Mouse (Mus musculus): ENCODE results near the gene Rbl1. TPM values are rescaled to one million over a fixed set of nuclear protein-coding genes. Genes with fewer than 3 reads are reported as not detected.
"Not testable (repeated sequence)": the region's sequence is repeated elsewhere in the genome, so short reads cannot be mapped to it uniquely, and the experiment has no call there.

The Rbl1 gene
- polyA plus RNA-seq (2012; rRNA removed): 20.9 and 25.1 TPM in 2 replicates

DNA sequence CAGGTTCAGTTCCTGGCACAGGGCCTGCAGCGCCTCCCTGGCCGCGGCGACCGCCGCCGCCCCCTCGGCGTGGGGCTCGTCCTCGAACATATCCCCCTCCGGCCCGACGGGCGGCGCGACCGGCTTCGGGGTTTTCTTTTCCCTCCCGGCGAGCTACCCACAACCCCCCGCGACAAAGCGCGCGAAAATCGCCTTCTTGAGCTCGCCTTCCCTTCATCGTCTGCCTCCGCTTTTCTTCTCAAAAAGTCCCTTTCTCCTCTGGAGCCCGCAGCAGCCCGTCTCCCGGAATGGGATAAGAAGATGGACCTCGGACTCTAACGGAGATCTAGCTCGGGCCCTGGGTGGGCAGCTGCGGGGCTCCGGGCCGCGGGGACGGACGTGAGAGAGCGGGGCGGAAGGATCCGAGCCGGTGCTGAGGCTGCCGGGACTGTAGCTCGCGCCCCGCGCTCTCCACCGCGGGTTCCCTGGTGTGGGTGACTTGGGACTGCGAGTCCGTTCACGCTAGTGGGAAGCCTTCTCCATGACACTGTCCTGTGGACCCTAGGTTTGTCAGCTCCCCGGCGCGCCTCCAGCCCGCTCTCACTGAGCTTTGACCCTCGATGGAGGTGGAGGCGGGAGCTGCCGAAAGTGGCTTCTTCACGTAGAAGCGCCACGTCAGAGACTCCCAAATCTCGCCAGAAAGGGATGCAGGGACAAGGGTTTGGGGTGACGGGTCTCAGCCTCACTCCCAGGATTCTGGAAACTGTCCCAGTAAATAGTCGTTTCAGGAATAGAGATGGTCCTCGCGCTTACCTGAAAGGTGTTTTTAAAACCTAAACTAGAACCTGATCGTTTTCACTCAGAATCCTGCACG lies at the start of gene Rbl1:
TSS of gene Rbl1 (minus strand) at position 169 of the 853 bp plus-strand sequence.
- TF ChIP-seq CTCF (IDR thresholded peaks at IDR 0.05; ENCODE audit: borderline replicate concordance, control insufficient read depth, extremely low read depth, insufficient read depth, low read length, poor library complexity): peak; percentile 39; the same call in 1 of the 2 replicates
- TF ChIP-seq POLR2A (IDR thresholded peaks at IDR 0.05; ENCODE audit: control insufficient read depth, extremely low read depth, insufficient read depth, low read length, poor library complexity): peak; percentile 75
- Histone ChIP-seq H3K36me3 (ENCODE audit: control insufficient read depth, insufficient read depth, low read length) (no peaks in the 10 kb centered on the region), H3K4me1 (replicated peaks; ENCODE audit: control insufficient read depth, insufficient read depth, low read length) (peaks cover 7% of the 10 kb centered on the region), H3K27ac (ENCODE audit: control insufficient read depth, insufficient read depth, low read length) (peak within 1 kb of the TSS; percentile 87), H3K4me3 (ENCODE audit: control insufficient read depth, insufficient read depth, low read length) (peak within 1 kb of the TSS; percentile 96), H3K27me3 (ENCODE audit: control insufficient read depth, insufficient read depth, low read length) (no peaks in the 10 kb centered on the region)
- DNase-seq: peak; percentile 94
- WGBS: under 1% methylated on average over 73 of the region's 73 CpGs

DNA sequence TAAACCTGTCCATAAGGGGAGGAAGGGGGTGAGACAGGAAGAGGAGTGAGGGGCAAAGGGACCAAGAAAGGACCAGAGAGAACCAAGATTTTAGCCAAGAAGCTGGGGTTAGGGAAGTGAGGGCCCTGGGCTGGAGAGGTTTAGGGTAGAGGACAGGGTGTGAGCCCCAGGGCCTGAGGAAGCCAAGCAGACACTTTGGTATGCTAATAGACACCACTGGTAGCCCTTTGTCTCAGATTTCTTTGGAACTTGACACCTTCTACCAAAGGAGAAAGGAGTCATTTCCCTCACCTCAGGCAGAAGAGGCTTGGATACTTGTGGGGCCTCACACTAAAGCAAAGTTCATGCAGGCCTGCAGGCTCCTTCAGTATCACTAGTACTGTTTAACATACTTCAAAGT lies 43.8 kb upstream of the Rbl1 start:
- Histone ChIP-seq H3K36me3 (ENCODE audit: control insufficient read depth, insufficient read depth, low read length) (no peaks in the 10 kb centered on the region), H3K27ac (ENCODE audit: control insufficient read depth, insufficient read depth, low read length) (no peak overlapping the region), H3K27me3 (ENCODE audit: control insufficient read depth, insufficient read depth, low read length) (no peaks in the 10 kb centered on the region), H3K4me3 (ENCODE audit: control insufficient read depth, insufficient read depth, low read length) (no peak overlapping the region), H3K4me1 (replicated peaks; ENCODE audit: control insufficient read depth, insufficient read depth, low read length) (no peaks in the 10 kb centered on the region)
- TF ChIP-seq CTCF (IDR thresholded peaks at IDR 0.05; ENCODE audit: borderline replicate concordance, control insufficient read depth, extremely low read depth, insufficient read depth, low read length, poor library complexity) (no peak), POLR2A (IDR thresholded peaks at IDR 0.05; ENCODE audit: control insufficient read depth, extremely low read depth, insufficient read depth, low read length, poor library complexity) (no peak)
- DNase-seq: no peak

DNA sequence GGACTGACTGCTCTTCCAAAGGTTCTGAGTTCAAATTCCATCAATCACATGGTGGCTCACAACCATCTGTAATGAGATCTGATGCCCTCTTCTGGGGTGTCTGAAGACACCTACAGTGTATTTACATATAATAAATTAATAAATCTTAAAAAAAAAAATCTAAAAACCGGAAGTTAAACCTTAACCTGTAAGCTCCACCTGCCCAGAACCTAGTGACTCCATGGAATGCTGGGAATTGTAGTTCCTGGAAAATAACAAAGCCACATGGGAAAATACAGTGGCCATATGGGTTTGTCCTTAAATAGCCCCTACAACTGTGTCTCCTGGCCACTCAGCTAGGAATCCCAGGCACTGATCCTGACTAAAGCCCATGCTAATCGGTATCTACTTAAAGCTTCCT lies 41.3 kb upstream of the Rbl1 start:
- H3K4me1 ChIP-seq (replicated peaks; ENCODE audit: control insufficient read depth, insufficient read depth, low read length): no peaks in the 10 kb centered on the region
- no peaks in the 10 kb centered on the region for H3K27me3 ChIP-seq (ENCODE audit: control insufficient read depth, insufficient read depth, low read length)
- no peaks in the 10 kb centered on the region for H3K36me3 ChIP-seq (ENCODE audit: control insufficient read depth, insufficient read depth, low read length)
- no peak for DNase-seq
- H3K27ac ChIP-seq (ENCODE audit: control insufficient read depth, insufficient read depth, low read length): no peak overlapping the region
- H3K4me3 ChIP-seq (ENCODE audit: control insufficient read depth, insufficient read depth, low read length): no peak overlapping the region
- TF ChIP-seq CTCF (IDR thresholded peaks at IDR 0.05; ENCODE audit: borderline replicate concordance, control insufficient read depth, extremely low read depth, insufficient read depth, low read length, poor library complexity) (no peak), POLR2A (IDR thresholded peaks at IDR 0.05; ENCODE audit: control insufficient read depth, extremely low read depth, insufficient read depth, low read length, poor library complexity) (no peak)
- WGBS: 74% methylated on average over 2 of the region's 2 CpGs

DNA sequence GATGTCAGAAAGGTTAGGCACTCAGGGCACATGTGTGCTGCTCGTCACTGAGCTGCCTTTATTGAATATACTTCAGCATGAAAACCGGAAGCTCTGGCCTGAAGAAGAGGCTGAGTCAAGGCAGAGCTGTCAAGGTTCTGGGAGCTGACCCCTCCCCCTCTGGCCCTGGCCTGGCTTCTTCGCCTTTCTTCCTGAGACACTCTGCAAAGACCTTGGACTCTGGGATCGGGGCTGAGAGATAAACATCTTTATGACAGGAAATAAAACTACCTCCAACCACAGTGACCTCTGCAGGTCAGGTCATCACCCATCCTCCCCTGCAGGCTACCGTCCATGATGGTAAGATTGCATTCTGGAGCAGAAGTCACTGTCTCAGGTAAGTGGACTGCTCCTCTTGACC lies 40.7 kb upstream of the Rbl1 start:
- Histone ChIP-seq H3K4me3 (ENCODE audit: control insufficient read depth, insufficient read depth, low read length) (no peak overlapping the region), H3K27me3 (ENCODE audit: control insufficient read depth, insufficient read depth, low read length) (no peaks in the 10 kb centered on the region), H3K27ac (ENCODE audit: control insufficient read depth, insufficient read depth, low read length) (no peak overlapping the region), H3K4me1 (replicated peaks; ENCODE audit: control insufficient read depth, insufficient read depth, low read length) (no peaks in the 10 kb centered on the region), H3K36me3 (ENCODE audit: control insufficient read depth, insufficient read depth, low read length) (no peaks in the 10 kb centered on the region)
- DNase-seq: no peak
- WGBS: 30% methylated on average over 5 of the region's 5 CpGs
- TF ChIP-seq CTCF (IDR thresholded peaks at IDR 0.05; ENCODE audit: borderline replicate concordance, control insufficient read depth, extremely low read depth, insufficient read depth, low read length, poor library complexity) (no peak), POLR2A (IDR thresholded peaks at IDR 0.05; ENCODE audit: control insufficient read depth, extremely low read depth, insufficient read depth, low read length, poor library complexity) (no peak)

DNA sequence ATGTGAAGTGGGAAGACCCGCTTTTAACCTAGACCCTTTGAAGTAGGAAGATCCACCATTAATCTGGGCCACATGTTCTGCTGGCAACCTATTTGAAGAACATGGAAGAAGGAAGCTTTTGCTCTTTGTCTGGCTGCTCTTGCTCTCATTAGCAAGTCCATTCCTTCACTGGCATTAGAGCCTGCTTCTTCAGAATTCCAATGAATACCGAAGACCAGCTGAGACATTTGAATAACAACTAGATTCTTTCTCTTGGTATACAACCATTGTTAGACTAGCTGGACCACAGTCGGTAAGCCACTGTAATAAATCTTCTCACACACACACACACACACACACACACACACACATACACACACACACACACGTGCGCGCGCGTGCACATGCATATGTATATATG lies 31.6 kb upstream of the Rbl1 start:
- WGBS: 94% methylated on average over 8 of the region's 8 CpGs
- TF ChIP-seq POLR2A (IDR thresholded peaks at IDR 0.05; ENCODE audit: control insufficient read depth, extremely low read depth, insufficient read depth, low read length, poor library complexity) (no peak), CTCF (IDR thresholded peaks at IDR 0.05; ENCODE audit: borderline replicate concordance, control insufficient read depth, extremely low read depth, insufficient read depth, low read length, poor library complexity) (no peak)
- H3K27me3 ChIP-seq (ENCODE audit: control insufficient read depth, insufficient read depth, low read length): no peaks in the 10 kb centered on the region
- H3K4me3 ChIP-seq (ENCODE audit: control insufficient read depth, insufficient read depth, low read length): no peak overlapping the region
- H3K4me1 ChIP-seq (replicated peaks; ENCODE audit: control insufficient read depth, insufficient read depth, low read length): no peaks in the 10 kb centered on the region
- DNase-seq: no peak
- no peaks in the 10 kb centered on the region for H3K36me3 ChIP-seq (ENCODE audit: control insufficient read depth, insufficient read depth, low read length)
- H3K27ac ChIP-seq (ENCODE audit: control insufficient read depth, insufficient read depth, low read length): no peak overlapping the region

DNA sequence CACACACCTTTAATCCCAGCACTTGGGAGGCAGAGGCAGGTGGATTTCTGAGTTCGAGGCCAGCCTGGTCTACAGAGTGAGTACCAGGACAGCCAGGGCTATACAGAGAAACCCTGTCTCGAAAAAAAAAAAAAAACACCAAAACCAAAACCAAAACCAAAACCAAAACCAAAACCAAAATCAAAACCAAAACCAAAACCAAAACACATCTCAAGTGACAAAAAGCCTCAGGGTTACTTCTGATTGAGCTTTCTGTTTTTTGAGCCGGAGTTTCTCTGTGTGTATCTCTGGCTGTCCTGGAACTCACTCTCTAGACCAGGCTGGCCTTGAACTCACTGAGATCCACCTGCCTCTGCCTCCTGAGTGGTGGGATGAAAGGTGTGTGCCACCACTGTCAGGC lies 17.6 kb upstream of the Rbl1 start:
- not testable (repeated sequence) for H3K36me3 ChIP-seq (ENCODE audit: control insufficient read depth, insufficient read depth, low read length); H3K27ac ChIP-seq (ENCODE audit: control insufficient read depth, insufficient read depth, low read length); H3K4me3 ChIP-seq (ENCODE audit: control insufficient read depth, insufficient read depth, low read length); H3K27me3 ChIP-seq (ENCODE audit: control insufficient read depth, insufficient read depth, low read length); DNase-seq; H3K4me1 ChIP-seq (replicated peaks; ENCODE audit: control insufficient read depth, insufficient read depth, low read length)
- 78% methylated on average over 3 of the region's 3 CpGs for WGBS

DNA sequence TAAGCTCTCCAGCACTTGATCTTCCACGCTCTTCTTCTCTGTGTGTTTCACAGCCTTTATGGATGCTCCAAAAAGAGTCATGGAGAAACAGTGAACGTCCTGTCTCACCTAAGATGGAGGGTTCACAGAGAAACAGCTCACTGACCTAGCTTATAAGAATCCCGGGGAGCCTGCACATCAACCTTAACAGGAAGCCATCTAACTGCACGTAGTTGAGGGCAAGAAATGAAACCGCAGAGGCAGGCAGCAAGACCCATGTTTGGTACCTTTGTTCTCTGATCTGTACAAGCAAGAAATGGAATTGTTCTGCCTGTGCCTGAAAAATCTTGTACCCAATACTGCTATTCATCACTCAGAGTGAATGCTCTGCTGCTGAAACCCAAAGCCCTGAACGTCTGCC lies 15.8 kb upstream of the Rbl1 start:
- TF ChIP-seq CTCF (IDR thresholded peaks at IDR 0.05; ENCODE audit: borderline replicate concordance, control insufficient read depth, extremely low read depth, insufficient read depth, low read length, poor library complexity) (no peak), POLR2A (IDR thresholded peaks at IDR 0.05; ENCODE audit: control insufficient read depth, extremely low read depth, insufficient read depth, low read length, poor library complexity) (no peak)
- 80% methylated on average over 6 of the region's 6 CpGs for WGBS
- Histone ChIP-seq H3K4me3 (ENCODE audit: control insufficient read depth, insufficient read depth, low read length) (no peak overlapping the region), H3K4me1 (replicated peaks; ENCODE audit: control insufficient read depth, insufficient read depth, low read length) (no peaks in the 10 kb centered on the region), H3K36me3 (ENCODE audit: control insufficient read depth, insufficient read depth, low read length) (no peaks in the 10 kb centered on the region), H3K27me3 (ENCODE audit: control insufficient read depth, insufficient read depth, low read length) (no peaks in the 10 kb centered on the region), H3K27ac (ENCODE audit: control insufficient read depth, insufficient read depth, low read length) (no peak overlapping the region)
- DNase-seq: no peak

Measured in thymus, adult 2 months (tissue).